Mouse (Mus musculus) MEL (cell line): ENCODE data around the gene Ier2. TPM values are rescaled to one million over a fixed set of nuclear protein-coding genes. Genes with fewer than 3 reads are reported as not detected.

Experiments used
- DNase-seq: peaks from one replicate; pipeline ENCODE4 v3.0.0; 2011; ENCODE audit warnings: low read depth, low spot score
- H3K27ac ChIP-seq: 2 replicates; pipeline ENCODE4 v1.5.1; 2012; ENCODE audit warnings: low read depth, mild to moderate bottlenecking, control low read depth, low read length, moderate library complexity; ENCODE audit not compliant: control insufficient read depth
- H3K27me3 ChIP-seq, 2 experiments: fragments of 150-350 bp in 1 of 2; sonication (generic) in 1 of 2; 2 replicates each; pipeline ENCODE4 v1.6.1; 2012; ENCODE audit warnings: low read length in 2 of 2, mild to moderate bottlenecking in 2 of 2, improper control_type of control experiment in 1 of 2, moderate library complexity in 1 of 2; ENCODE audit not compliant: insufficient read depth in 2 of 2, control insufficient read depth in 1 of 2
- H3K36me3 ChIP-seq, 2 experiments: 2 replicates each; pipeline ENCODE4 v1.6.1; 2012 to 2014; ENCODE audit warnings: low read length in 2 of 2, improper control_type of control experiment in 1 of 2, inconsistent platforms in 1 of 2, mild to moderate bottlenecking in 1 of 2; ENCODE audit not compliant: insufficient read depth in 2 of 2, control insufficient read depth in 1 of 2
- H3K4me1 ChIP-seq, 2 experiments: fragments of 150-350 bp in 1 of 2; sonication (generic) in 1 of 2; 2 replicates each; pipeline ENCODE4 v1.6.1; 2012; ENCODE audit warnings: low read length in 2 of 2, improper control_type of control experiment in 1 of 2, mild to moderate bottlenecking in 1 of 2; ENCODE audit not compliant: insufficient read depth in 2 of 2, control insufficient read depth in 1 of 2
- H3K4me3 ChIP-seq, 2 experiments: fragments of 150-350 bp in 1 of 2; sonication (generic) in 1 of 2; 2 replicates each; pipeline ENCODE4 v1.5.1; 2012; ENCODE audit warnings: low read depth in 2 of 2, low read length in 2 of 2, mild to moderate bottlenecking in 2 of 2, moderate library complexity in 2 of 2, control low read depth in 1 of 2, improper control_type of control experiment in 1 of 2; ENCODE audit not compliant: control insufficient read depth in 1 of 2, insufficient read depth in 1 of 2
- H3K79me2 ChIP-seq: 2 replicates; pipeline ENCODE4 v1.6.1; 2012; ENCODE audit warnings: mild to moderate bottlenecking, low read length, moderate library complexity; ENCODE audit not compliant: control insufficient read depth, poor library complexity, insufficient read depth
- H3K9ac ChIP-seq: 2 replicates; pipeline ENCODE4 v1.6.1; 2012; ENCODE audit warnings: low read depth, mild to moderate bottlenecking, control low read depth, low read length, moderate library complexity; ENCODE audit not compliant: control insufficient read depth, poor library complexity, severe bottlenecking
- H3K9me3 ChIP-seq: fragments of 150-350 bp; sonication (generic); replicated peaks from 2 replicates; pipeline ENCODE4 v1.6.1; 2012; ENCODE audit warnings: mild to moderate bottlenecking, low read length, improper control_type of control experiment, moderate library complexity; ENCODE audit not compliant: insufficient read depth
- BHLHE40 ChIP-seq: IDR thresholded peaks from 2 replicates; pipeline ENCODE4 v1.6.1; 2012; ENCODE audit warnings: low read depth, mild to moderate bottlenecking, inconsistent platforms, low read length, improper control_type of control experiment, borderline replicate concordance
- CHD2 ChIP-seq: IDR thresholded peaks from 2 replicates; pipeline ENCODE4 v1.6.1; 2011; ENCODE audit warnings: low read length, improper control_type of control experiment
- EP300 ChIP-seq, 2 experiments: IDR thresholded peaks; 2 replicates each; pipeline ENCODE4 v1.6.1; 2011; ENCODE audit warnings: improper control_type of control experiment in 2 of 2, low read length in 2 of 2, low read depth in 1 of 2, mild to moderate bottlenecking in 1 of 2
- GATA1 ChIP-seq: IDR thresholded peaks from 2 replicates; pipeline ENCODE4 v1.6.1; 2011; ENCODE audit warnings: low read depth, low read length, improper control_type of control experiment
- HCFC1 ChIP-seq: IDR thresholded peaks from 2 replicates; pipeline ENCODE4 v1.6.1; 2012; ENCODE audit warnings: low read depth, mild to moderate bottlenecking, inconsistent platforms, low read length, improper control_type of control experiment, moderate library complexity
- KAT2A ChIP-seq: conservative IDR thresholded peaks from 2 replicates; pipeline ENCODE4 v1.6.1; 2012; ENCODE audit warnings: low read depth, low read length, improper control_type of control experiment, inconsistent platforms
- MAFK ChIP-seq: IDR thresholded peaks from 2 replicates; pipeline ENCODE4 v1.6.1; 2011; ENCODE audit warnings: low read depth, mild to moderate bottlenecking, low read length, improper control_type of control experiment, borderline replicate concordance
- MAZ ChIP-seq: IDR thresholded peaks from 2 replicates; pipeline ENCODE4 v1.6.1; 2012; ENCODE audit warnings: low read depth, mild to moderate bottlenecking, inconsistent platforms, low read length, improper control_type of control experiment
- MEF2A ChIP-seq: IDR thresholded peaks from 2 replicates; pipeline ENCODE4 v1.6.1; 2014; ENCODE audit warnings: low read depth, mild to moderate bottlenecking, inconsistent platforms, low read length, improper control_type of control experiment; ENCODE audit not compliant: poor library complexity, insufficient replicate concordance, severe bottlenecking; ENCODE audit errors: extremely low read depth
- MYC ChIP-seq: IDR thresholded peaks from 2 replicates; pipeline ENCODE4 v1.6.1; 2011; ENCODE audit warnings: low read depth, mild to moderate bottlenecking, low read length, improper control_type of control experiment, moderate library complexity
- NRF1 ChIP-seq: IDR thresholded peaks from 2 replicates; pipeline ENCODE4 v1.6.1; 2014; ENCODE audit warnings: low read depth, mild to moderate bottlenecking, inconsistent platforms, low read length, improper control_type of control experiment, moderate library complexity; ENCODE audit not compliant: poor library complexity, insufficient read depth, severe bottlenecking
- POLR2AphosphoS5 ChIP-seq: IDR thresholded peaks from 2 replicates; pipeline ENCODE4 v1.6.1; 2012; ENCODE audit warnings: low read depth, borderline replicate concordance, mild to moderate bottlenecking, inconsistent platforms, low read length, moderate library complexity, mixed read lengths
- SMC3 ChIP-seq: IDR thresholded peaks from 2 replicates; pipeline ENCODE4 v1.6.1; 2011; ENCODE audit warnings: low read depth, low read length, improper control_type of control experiment
- TAL1 ChIP-seq: IDR thresholded peaks from 2 replicates; pipeline ENCODE4 v1.6.1; 2012; ENCODE audit warnings: mild to moderate bottlenecking, inconsistent platforms, low read length, moderate library complexity, mixed read lengths
- UBTF ChIP-seq: IDR thresholded peaks from 2 replicates; pipeline ENCODE4 v1.6.1; 2012; ENCODE audit warnings: low read depth, mild to moderate bottlenecking, inconsistent platforms, low read length, improper control_type of control experiment, moderate library complexity, borderline replicate concordance; ENCODE audit not compliant: insufficient read depth
- USF1 ChIP-seq: IDR thresholded peaks from 2 replicates; pipeline ENCODE4 v1.6.1; 2014; ENCODE audit warnings: low read depth, mild to moderate bottlenecking, inconsistent platforms, low read length, improper control_type of control experiment, moderate library complexity
- USF2 ChIP-seq, 2 experiments: IDR thresholded peaks; 2 replicates each; pipeline ENCODE4 v1.6.1; 2011 to 2012; ENCODE audit warnings: improper control_type of control experiment in 2 of 2, low read length in 2 of 2, borderline replicate concordance in 1 of 2, inconsistent platforms in 1 of 2, low read depth in 1 of 2, mild to moderate bottlenecking in 1 of 2; ENCODE audit not compliant: insufficient read depth in 1 of 2
- ZMIZ1 ChIP-seq: IDR thresholded peaks from 2 replicates; pipeline ENCODE4 v1.6.1; 2012; ENCODE audit warnings: low read depth, mild to moderate bottlenecking, inconsistent platforms, low read length, improper control_type of control experiment, moderate library complexity
- polyA plus RNA-seq, 2 experiments: library from polyadenylated mRNA; stranded (reverse) in 1 of 2; unstranded in 1 of 2; fragments of >175 nt in 1 of 2; fragments of >200 nt in 1 of 2; gene quantifications; 2 replicates each; pipeline versions ENCODE4 v1.2.1 to v1.2.4; 2012; ENCODE audit warnings: low replicate concordance in 2 of 2, low read depth in 1 of 2; ENCODE audit not compliant: insufficient read length in 2 of 2, insufficient read depth in 1 of 2, missing spikeins in 1 of 2
- total RNA-seq: library from RNA; depleted of rRNA; stranded (reverse); fragments of 300-350 nt; gene quantifications from 2 replicates; pipeline ENCODE4 v1.2.3, GENCODE M21; 2012

Gene Ier2
- total and polyA plus RNA-seq, 3 experiments = 22.5 to 258 (median 37.7) TPM

DNA sequence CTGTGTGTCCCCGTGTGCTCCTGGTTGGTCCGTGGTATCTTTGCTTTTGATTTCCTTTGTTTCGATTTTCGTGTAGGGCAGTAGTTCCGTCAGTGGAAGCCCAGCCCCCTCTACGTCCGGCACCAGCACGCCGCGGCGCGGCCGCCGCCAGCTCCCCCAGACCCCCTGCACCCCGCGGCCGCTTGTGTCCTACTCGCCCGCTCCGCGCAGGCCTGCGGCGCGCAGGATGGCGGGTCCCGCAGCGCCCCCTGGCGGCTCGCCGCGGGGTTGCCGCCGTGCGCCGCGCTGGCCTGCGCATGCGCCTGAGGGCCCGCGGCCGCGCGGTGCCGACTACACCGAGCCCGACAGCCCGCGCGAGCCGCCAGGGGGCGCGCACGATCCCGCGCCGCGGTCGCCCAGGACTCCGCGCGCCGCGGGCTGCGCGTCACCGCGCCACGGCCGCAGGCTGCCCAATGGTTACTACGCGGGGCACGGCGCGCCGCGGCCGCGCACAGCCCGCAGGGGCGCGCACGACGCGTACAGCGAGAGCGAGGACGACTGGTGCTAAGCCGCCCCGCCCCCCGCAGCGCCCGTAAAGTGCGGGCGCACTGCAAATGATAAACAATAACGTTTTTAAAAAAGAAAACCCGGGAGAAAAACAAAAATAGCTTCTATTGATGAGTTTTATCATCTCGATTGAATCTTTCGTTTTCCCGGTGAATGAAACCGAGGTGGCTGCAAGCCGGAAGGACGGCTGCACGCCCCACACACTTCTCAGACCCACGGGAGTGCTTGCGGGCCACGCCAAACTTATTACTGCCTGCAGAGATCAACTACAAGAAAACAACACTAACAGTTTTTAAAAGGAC, 23.3 kb downstream of the Ier2 start (continued):
- TF ChIP-seq NRF1 = peak; percentile 82
- TF ChIP-seq EP300 (IDR thresholded peaks at IDR 0.05; ENCODE audit: low read depth in 1 of 2, low read length in 2 of 2) = no peak
- no peak for TF ChIP-seq KAT2A

DNA sequence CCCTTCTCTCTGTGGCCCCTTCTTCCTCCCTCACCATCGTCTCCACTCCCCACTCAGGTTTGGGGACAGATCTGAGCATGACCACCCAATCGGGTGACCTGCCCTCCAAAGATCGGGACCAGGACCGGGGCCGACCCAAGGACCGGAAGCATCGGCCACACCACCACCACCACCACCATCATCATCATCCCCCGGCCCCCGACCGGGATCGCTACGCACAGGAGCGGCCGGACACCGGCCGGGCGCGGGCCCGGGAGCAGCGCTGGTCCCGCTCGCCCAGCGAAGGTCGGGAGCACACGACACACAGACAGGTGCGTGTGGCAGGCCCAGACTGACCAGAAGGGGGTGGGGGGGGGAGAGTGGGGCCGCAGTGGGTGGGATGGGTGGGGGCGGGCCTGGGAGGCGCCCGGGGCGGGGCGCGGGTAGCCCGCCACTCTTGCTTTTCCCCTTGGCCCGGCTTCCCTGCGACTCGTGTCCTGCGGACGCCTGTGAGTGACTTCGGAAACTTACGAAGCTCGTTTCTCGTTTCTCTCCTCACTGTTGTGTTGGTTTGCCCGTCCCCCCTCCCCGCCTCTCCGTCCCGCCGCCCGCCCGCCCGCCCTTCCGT, 24.0 kb downstream of the Ier2 start:
- peaks cover 7 to 21% of the 10 kb centered on the region in 2 experiments; a peak in 3 of 4 replicates for H3K4me1 ChIP-seq
- no peaks in the 10 kb centered on the region for H3K27me3 ChIP-seq
- H3K9me3 ChIP-seq = no peaks in the 10 kb centered on the region
- TF ChIP-seq ZMIZ1 = no peak
- peak; percentile 13; the same call in 1 of the 2 replicates for TF ChIP-seq MAZ
- H3K27ac ChIP-seq = peak overlapping the region; percentile 55
- H3K4me3 ChIP-seq = peak overlapping the region; percentile 76 to 78
- peak; percentile 48 for DNase-seq
- H3K79me2 ChIP-seq = peaks cover 1% of the 10 kb centered on the region; the same call in 1 of the 2 replicates
- peaks cover 0 to 20% of the 10 kb centered on the region in 2 experiments; a peak in 2 of 4 replicates for H3K36me3 ChIP-seq
- H3K9ac ChIP-seq = peak overlapping the region; percentile 95

DNA sequence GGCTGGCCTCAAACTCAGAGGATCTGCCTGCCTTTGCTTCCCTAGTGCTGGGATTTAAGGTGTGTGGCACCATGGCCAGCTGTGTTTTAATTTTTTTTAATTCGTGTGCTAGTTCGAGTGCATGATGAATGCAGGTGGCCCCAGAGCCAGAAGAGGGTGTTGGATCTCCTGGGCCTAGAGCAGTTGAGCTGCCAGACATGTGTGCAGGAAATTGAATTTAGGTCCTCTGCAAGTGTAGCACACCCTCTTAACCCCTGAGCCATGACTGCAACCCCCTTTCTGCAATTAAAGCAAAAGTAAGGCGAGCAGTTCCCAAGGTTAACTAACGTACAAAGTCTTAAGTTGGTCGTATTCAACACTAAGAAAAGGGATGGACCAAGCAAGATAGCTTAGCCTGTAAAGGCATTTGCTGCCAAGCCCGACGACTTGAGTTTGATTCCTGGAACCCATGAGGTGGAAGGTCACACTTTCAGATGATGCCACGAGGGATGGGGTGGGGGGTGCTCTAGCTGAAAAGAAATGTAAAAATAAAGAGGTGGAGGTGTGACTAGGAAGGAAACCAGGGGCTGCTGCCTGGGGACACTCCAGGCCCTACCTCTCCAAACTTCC, 24.6 kb downstream of the Ier2 start:
- H3K9me3 ChIP-seq = no peaks in the 10 kb centered on the region
- peaks cover 0 to 20% of the 10 kb centered on the region in 2 experiments; a peak in 2 of 4 replicates for H3K36me3 ChIP-seq
- H3K9ac ChIP-seq = peak overlapping the region; percentile 95
- peak overlapping the region; percentile 76 to 77 for H3K4me3 ChIP-seq
- no peak for TF ChIP-seq HCFC1
- TF ChIP-seq NRF1 = no peak
- no peak for TF ChIP-seq UBTF
- no peak for TF ChIP-seq EP300 (IDR thresholded peaks at IDR 0.05; ENCODE audit: low read depth in 1 of 2, low read length in 2 of 2)
- no peak for TF ChIP-seq BHLHE40
- no peak for TF ChIP-seq TAL1
- TF ChIP-seq MYC = no peak
- no peak for TF ChIP-seq SMC3
- TF ChIP-seq MEF2A = no peak
- no peak for TF ChIP-seq POLR2AphosphoS5
- no peak for TF ChIP-seq USF1
- TF ChIP-seq CHD2 = no peak
- no peak for TF ChIP-seq USF2 (IDR thresholded peaks at IDR 0.05; ENCODE audit: borderline replicate concordance in 1 of 2, insufficient read depth in 1 of 2, low read depth in 1 of 2, low read length in 2 of 2)
- TF ChIP-seq MAFK = no peak
- no peak for TF ChIP-seq GATA1
- no peak overlapping the region for H3K27ac ChIP-seq
- DNase-seq = no peak
- H3K4me1 ChIP-seq = peaks cover 7 to 21% of the 10 kb centered on the region in 2 experiments; a peak in 3 of 4 replicates
- H3K79me2 ChIP-seq = peaks cover 1% of the 10 kb centered on the region; the same call in 1 of the 2 replicates
- H3K27me3 ChIP-seq = no peaks in the 10 kb centered on the region
